Mouse (Mus musculus): ENCODE data around the gene Mob3a.

DNA sequence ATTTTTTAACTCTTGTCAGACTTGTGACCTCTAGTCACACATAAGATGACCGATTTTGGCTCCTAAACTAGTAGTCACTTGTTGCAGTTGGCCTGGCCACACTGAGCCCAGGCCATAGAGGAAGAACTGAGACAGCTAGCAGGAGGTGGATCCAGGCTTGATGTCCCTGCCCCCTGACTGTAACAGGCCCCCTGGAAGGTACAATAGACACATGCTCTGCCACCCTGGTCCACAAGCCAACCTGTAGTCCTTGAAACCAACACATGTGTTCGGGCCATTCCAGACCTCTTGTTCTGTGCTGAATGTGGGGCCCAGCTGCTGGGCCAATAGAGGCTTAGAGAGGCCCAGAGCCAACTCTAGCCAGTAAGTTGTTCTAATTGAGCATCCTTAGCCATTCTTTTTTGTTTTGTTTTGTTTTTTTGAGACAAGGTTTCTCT lies 21.5 kb downstream of the Mob3a start:
- TF ChIP-seq POLR2A (IDR thresholded peaks at IDR 0.05; ENCODE audit: insufficient read depth, low read depth, low read length): no peak
- TF ChIP-seq CTCF (IDR thresholded peaks at IDR 0.05): no peak
